Mouse (Mus musculus) embryonic facial prominence, embryonic 10.5 days (tissue): ENCODE results near the gene Kat8. TPM values are rescaled to one million over a fixed set of nuclear protein-coding genes. Genes with fewer than 3 reads are reported as not detected.
"Not testable (repeated sequence)": the region's sequence is repeated elsewhere in the genome, so short reads cannot be mapped to it uniquely, and the experiment has no call there.

ENCODE experiments used
- DNase-seq: peaks from one replicate; pipeline ENCODE4 v3.0.0-alpha.2; 2017; ENCODE audit warnings: low spot score
- H3K27ac ChIP-seq: fragments of 300-500 bp; sonication (generic); replicated peaks from 2 replicates; pipeline ENCODE4 v1.5.1; 2016; ENCODE audit warnings: mild to moderate bottlenecking
- H3K27me3 ChIP-seq: fragments of 300-500 bp; sonication (generic); replicated peaks from 2 replicates; pipeline ENCODE4 v1.6.1; 2016; ENCODE audit warnings: low read depth, mild to moderate bottlenecking; ENCODE audit not compliant: poor library complexity, severe bottlenecking
- H3K36me3 ChIP-seq: fragments of 300-500 bp; sonication (generic); replicated peaks from 2 replicates; pipeline ENCODE4 v1.6.1; 2016; ENCODE audit warnings: mild to moderate bottlenecking, moderate library complexity
- H3K4me1 ChIP-seq: fragments of 300-500 bp; sonication (generic); 2 replicates; pipeline ENCODE4 v1.6.1; 2016
- H3K4me3 ChIP-seq: fragments of 300-500 bp; sonication (generic); 2 replicates; pipeline ENCODE4 v1.5.1; 2016; ENCODE audit warnings: mild to moderate bottlenecking, moderate library complexity
- H3K9me3 ChIP-seq: fragments of 300-500 bp; sonication (generic); 2 replicates; pipeline ENCODE4 v1.6.1; 2016; ENCODE audit warnings: mild to moderate bottlenecking
- WGBS: fragments of 180-500 bp; shearing (Covaris S2); methylation state at CpG from one replicate; pipeline ENCODE4 v1.1.7; 2016; 5-methylcytosine and 5-hydroxymethylcytosine counted together
- polyA plus RNA-seq: library from polyadenylated mRNA; unstranded; fragments of >200 nt; fragmentation: Nextera tagmentation; extraction: Ambion mirVana; gene quantifications from 2 replicates; pipeline ENCODE4 v1.2.1, GENCODE M21; 2016

Gene Kat8
- polyA plus RNA-seq, 1 experiment from 2014 or later = 48.7 TPM

DNA sequence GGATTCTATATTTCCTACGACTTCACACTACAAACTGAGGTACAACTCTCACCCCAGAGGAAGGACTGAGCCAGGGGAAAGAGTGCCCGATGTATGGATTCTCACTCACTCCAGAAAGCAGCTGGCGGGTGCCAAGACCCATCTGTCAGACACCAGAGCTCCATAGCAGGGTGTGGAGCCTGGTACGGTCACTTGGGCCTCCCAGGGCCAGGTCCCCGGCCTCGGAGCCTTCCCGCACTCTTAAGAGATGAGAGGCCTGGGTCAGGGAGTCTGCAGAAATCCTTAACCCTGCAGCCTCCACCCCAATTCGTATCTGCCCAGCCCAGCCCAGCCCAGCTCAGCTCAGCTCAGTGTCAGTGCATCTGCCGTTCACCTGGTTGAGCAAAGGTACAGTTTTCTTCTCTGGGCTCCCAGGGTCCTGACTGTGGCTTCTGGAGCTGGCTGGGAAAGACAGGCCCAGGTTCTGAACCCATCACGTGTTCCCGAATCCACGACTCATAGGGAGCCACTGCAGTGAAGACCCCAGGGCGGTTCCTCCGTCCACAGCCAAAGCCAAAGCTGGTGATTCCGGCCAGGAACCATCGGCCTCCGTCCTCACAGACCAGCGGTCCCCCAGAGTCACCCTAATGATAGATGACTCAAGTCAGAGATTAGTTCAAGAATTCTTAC, 24.0 kb downstream of the Kat8 start:
- H3K9me3 ChIP-seq = no peaks in the 10 kb centered on the region
- H3K4me3 ChIP-seq = peak overlapping the region; percentile 79
- no peaks in the 10 kb centered on the region for H3K36me3 ChIP-seq
- peaks cover 51% of the 10 kb centered on the region for H3K4me1 ChIP-seq
- H3K27ac ChIP-seq = peak overlapping the region; percentile 85; the same call in 1 of the 2 replicates
- WGBS = 59% methylated on average over 18 of the region's 18 CpGs
- peaks cover 6% of the 10 kb centered on the region for H3K27me3 ChIP-seq
- no peak for DNase-seq

DNA sequence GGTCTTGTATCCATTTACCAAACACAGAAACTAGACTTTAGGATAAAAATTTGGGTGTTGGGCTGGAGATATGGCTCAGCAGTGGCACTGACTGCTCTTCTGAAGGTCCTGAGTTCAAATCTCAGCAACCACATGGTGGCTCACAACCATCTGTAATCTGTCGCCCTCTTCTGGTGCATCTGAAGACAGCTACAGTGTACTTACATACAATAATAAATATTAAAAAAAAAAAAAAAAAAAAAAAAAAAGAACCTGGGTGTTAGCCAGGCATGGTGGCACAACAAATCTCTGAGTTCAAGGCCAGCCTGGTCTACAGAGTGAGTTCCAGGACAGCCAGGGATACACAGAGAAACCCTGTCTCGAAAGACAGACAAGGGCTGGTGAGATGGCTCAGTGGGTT, 29.8 kb downstream of the Kat8 start:
- WGBS = 51% methylated on average over 2 of the region's 2 CpGs
- not testable (repeated sequence) for H3K9me3 ChIP-seq, H3K36me3 ChIP-seq, H3K4me3 ChIP-seq, H3K4me1 ChIP-seq, H3K27ac ChIP-seq, DNase-seq
- H3K27me3 ChIP-seq = peaks cover 40% of the 10 kb centered on the region

GRCm38 (mm10) chr7:127944614-127945013, 32.3 kb downstream of the Kat8 start:
- WGBS = 11% methylated on average over 23 of the region's 23 CpGs
- peaks cover 40% of the 10 kb centered on the region for H3K27me3 ChIP-seq
- no peak overlapping the region for H3K27ac ChIP-seq
- DNase-seq = peak; percentile 49
- H3K9me3 ChIP-seq = no peaks in the 10 kb centered on the region
- peak overlapping the region; percentile 26; the same call in 1 of the 2 replicates for H3K4me3 ChIP-seq
- peaks cover 8% of the 10 kb centered on the region; the same call in 1 of the 2 replicates for H3K4me1 ChIP-seq
- H3K36me3 ChIP-seq = no peaks in the 10 kb centered on the region

DNA sequence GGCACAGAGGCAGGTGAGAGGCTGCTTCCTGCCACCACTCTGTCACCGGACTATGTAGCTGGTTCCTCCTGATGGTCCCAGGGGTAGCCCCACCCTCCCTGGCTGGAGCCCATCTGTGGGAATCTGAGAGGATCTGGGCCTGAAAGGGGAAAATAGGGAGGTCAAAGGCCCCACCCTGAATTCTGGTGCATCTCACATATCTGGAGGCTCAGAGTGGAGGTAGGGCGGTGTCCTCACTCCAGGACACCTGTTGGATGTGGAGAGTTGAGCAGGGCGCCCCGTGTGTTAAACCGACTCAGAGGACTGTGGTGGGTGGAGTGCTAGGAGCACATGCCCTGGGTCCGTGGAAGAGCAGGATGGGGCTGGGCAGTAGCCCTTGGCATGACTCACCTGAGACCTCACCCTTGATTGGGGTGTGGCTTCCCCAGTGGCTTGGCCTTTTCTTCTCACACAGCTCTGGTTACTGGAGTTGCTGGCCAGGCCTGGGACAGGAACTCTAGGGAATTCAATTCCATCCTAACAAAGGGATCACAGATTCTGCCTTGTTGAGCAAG, 34.2 kb downstream of the Kat8 start, which contains the start of gene Prss36:
TSS of gene Prss36 (minus strand) at position 256 of the 554 bp plus-strand sequence.
- no peaks in the 10 kb centered on the region for H3K9me3 ChIP-seq
- H3K4me1 ChIP-seq = peaks cover 8% of the 10 kb centered on the region; the same call in 1 of the 2 replicates
- WGBS = 80% methylated on average over 6 of the region's 6 CpGs
- H3K36me3 ChIP-seq = no peaks in the 10 kb centered on the region
- H3K27ac ChIP-seq = no peak within 1 kb of the TSS
- DNase-seq = no peak
- no peak within 1 kb of the TSS for H3K4me3 ChIP-seq
- H3K27me3 ChIP-seq = peaks cover 40% of the 10 kb centered on the region

DNA sequence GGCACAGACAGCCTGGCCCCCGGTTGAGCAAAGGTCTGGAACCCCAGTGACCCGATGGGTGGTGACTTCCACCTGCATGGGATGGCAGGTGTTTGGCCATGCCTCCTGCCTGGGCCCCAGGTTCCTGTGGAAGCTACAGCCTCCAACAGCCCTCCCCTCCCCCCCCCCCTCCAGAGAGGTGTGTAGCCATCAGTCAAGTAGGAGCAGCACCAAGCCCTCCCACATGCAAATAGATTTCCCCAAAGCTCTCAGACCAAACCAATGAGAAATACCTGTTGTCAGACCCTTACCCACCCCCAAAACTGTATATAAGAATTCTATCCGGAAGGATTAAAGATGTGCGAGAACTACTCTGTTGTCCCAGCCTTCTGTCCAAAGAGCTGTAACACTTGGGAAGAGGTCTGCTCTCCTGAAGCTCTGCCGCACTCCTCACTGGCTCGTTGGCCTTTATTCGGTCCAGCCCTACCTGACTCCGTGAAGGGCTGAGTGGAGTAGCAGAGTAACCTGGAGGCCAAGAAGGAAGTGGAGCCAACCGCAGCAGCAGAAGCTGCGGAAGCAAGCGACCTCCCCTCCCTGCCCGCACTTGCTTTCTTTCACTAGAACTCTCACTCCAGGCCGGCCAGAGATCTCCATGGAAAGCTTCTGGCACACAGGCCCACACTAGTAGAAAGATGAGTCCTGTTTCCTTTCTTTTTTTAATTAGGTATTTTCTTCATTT, 40.7 kb downstream of the Kat8 start:
- DNase-seq = no peak
- 41% methylated on average over 13 of the region's 13 CpGs for WGBS
- H3K36me3 ChIP-seq = no peaks in the 10 kb centered on the region
- no peaks in the 10 kb centered on the region for H3K9me3 ChIP-seq
- H3K4me1 ChIP-seq = no peaks in the 10 kb centered on the region
- H3K4me3 ChIP-seq = no peak overlapping the region
- no peak overlapping the region for H3K27ac ChIP-seq
- H3K27me3 ChIP-seq = no peaks in the 10 kb centered on the region; the same call in 1 of the 2 replicates

GRCm38 (mm10) chr7:127959364-127959763, 47.0 kb downstream of the Kat8 start:
- WGBS = 68% methylated on average over 5 of the region's 5 CpGs
- no peaks in the 10 kb centered on the region for H3K9me3 ChIP-seq
- DNase-seq = no peak
- H3K27me3 ChIP-seq = no peaks in the 10 kb centered on the region
- H3K36me3 ChIP-seq = no peaks in the 10 kb centered on the region
- H3K4me3 ChIP-seq = no peak overlapping the region
- H3K27ac ChIP-seq = no peak overlapping the region
- no peaks in the 10 kb centered on the region for H3K4me1 ChIP-seq

DNA sequence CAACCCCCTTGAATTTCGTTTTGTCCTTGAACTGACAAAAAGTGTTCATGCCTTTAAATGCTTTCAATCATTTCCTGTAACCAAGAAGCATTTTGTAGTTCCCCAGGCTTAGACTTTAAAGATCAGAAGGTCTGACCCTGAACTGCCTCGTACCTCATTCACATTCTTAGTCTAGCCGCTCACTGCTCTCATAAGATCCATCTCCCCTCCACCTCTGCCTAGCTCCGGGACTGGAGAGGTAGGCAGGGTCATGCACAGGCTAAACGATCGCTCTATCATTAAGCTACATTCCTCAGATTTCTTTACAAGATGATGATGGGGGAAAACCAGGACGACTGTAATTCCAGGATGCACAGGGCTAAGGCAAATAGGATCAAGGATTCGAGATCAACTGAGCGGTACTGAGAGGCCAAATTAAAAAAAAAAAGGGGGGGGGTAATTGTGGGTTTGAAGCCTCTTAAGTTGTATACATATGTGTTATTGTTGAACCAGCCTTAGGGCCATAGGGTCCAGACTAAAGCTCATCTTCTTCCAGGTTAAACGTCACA, 54.1 kb downstream of the Kat8 start:
- Histone ChIP-seq H3K36me3 (peaks cover 31% of the 10 kb centered on the region), H3K27me3 (no peaks in the 10 kb centered on the region), H3K9me3 (no peaks in the 10 kb centered on the region), H3K4me1 (peaks cover 27% of the 10 kb centered on the region), H3K27ac (peak overlapping the region; percentile 100), H3K4me3 (peak overlapping the region; percentile 100)
- DNase-seq = peak; percentile 37
- 13% methylated on average over 10 of the region's 10 CpGs for WGBS

DNA sequence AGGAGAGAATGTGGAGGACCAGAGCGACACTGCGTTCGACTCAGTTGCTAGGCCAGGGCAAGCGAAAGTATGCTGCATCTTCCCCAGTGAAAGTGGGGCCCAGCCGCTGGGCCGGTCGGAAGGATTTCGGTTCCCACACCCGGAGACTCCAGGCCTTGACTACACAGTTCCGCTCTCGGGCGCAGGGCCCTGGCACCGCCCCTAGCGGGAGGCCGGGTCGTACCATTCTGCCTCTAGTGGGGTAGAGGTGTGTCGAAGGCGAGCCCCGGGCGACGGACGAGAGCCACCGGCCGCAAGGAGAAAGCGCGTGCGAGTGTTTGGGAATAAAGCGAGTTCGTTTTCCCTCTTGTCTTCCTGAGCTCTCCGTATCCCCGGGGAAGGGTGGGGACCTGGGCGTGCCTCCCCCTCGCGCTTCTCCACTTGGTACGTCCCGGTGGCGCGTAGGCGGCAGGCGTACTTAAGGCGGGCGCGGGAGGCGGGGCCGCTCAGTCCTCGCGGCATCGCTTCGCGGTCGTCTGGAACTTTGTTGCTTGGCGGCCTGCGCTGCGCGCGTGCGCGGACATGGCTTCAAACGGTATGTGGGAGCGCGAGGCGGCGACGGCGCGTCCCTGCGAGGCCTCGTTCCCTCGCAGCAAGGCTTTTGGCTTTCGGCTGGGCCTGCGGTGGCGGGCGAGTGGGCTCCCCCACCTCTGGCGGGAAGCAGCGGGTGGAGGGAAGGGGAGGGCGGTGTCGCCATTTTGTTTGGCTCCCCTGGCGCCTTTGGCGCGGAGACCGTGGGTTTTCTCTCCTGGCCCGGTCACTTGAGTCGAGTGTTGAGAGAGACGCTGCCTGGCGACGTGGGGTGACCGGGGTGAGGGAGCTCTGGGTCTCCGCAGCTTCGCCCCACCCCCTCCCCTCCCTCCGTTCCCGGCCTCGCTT, 54.9 kb downstream of the Kat8 start, which contains the start of gene Fus:
TSS of gene Fus (plus strand) at position 454 of the 918 bp plus-strand sequence.
- WGBS = under 1% methylated on average over 92 of the region's 92 CpGs

GRCm38 (mm10) chr7:127967922-127968828, 55.9 kb downstream of the Kat8 start:
- Histone ChIP-seq H3K4me3 (peak overlapping the region; percentile 100), H3K27me3 (no peaks in the 10 kb centered on the region), H3K36me3 (peaks cover 48% of the 10 kb centered on the region), H3K4me1 (peaks cover 30% of the 10 kb centered on the region), H3K9me3 (no peaks in the 10 kb centered on the region), H3K27ac (peak overlapping the region; percentile 100)
- DNase-seq = peak; percentile 89
- WGBS = under 1% methylated on average over 42 of the region's 42 CpGs

More for the DNA sequence above, 54.9 kb downstream of the Kat8 start, which contains the start of gene Fus:
- H3K36me3 ChIP-seq = peaks cover 39% of the 10 kb centered on the region
- peak within 1 kb of the TSS; percentile 100 for H3K4me3 ChIP-seq
- H3K27me3 ChIP-seq = no peaks in the 10 kb centered on the region
- DNase-seq = peak; percentile 94
- H3K27ac ChIP-seq = peak within 1 kb of the TSS; percentile 100
- no peaks in the 10 kb centered on the region for H3K9me3 ChIP-seq
- peaks cover 27% of the 10 kb centered on the region for H3K4me1 ChIP-seq

- H3K4me3 ChIP-seq = no peak overlapping the region
- 83% methylated on average over 2 of the region's 2 CpGs for WGBS
- H3K9me3 ChIP-seq = no peaks in the 10 kb centered on the region
- H3K4me1 ChIP-seq = peaks cover 14% of the 10 kb centered on the region
- H3K27ac ChIP-seq = no peak overlapping the region
- peaks cover 100% of the 10 kb centered on the region for H3K36me3 ChIP-seq
- no peaks in the 10 kb centered on the region for H3K27me3 ChIP-seq
- no peak for DNase-seq
These were observed 62.2 kb downstream of the Kat8 start for GRCm38 (mm10) chr7:127974413-127974930.
